Mouse (Mus musculus) kidney, adult 2 months (tissue): ENCODE results near the gene H2-DMa.

Experiments
- CTCF ChIP-seq: fragments of 200-500 bp; conservative IDR thresholded peaks from 2 replicates; pipeline ENCODE4 v1.5.1; 2011; ENCODE audit warnings: low read depth, mild to moderate bottlenecking, control low read depth, low read length, moderate library complexity, mixed read lengths; ENCODE audit not compliant: insufficient read depth, insufficient read length
- POLR2A ChIP-seq: fragments of 200-500 bp; IDR thresholded peaks from one replicate; pipeline ENCODE4 v1.6.1; 2011; ENCODE audit warnings: low read depth, low read length, control low read depth

GRCm38 (mm10) chr17:34087386-34087785 is 32.0 kb upstream of the H2-DMa start:
- TF ChIP-seq CTCF, result no peak
- TF ChIP-seq POLR2A, result no peak
